Mouse (Mus musculus) lung, postnatal 0 days (tissue): ENCODE measurements around the gene Fndc3b. TPM values are rescaled to one million over a fixed set of nuclear protein-coding genes. Genes with fewer than 3 reads are reported as not detected.

Source experiments
- ATAC-seq: fragments of 200-750 bp; cut with Nextera tagmentation; 2 replicates; pipeline ENCODE4 v1.8.0; 2017; ENCODE audit warnings: moderate library complexity
- DNase-seq: peaks from one replicate; pipeline ENCODE4 v3.0.0-alpha.2; 2016; ENCODE audit warnings: low spot score
- H3K27ac ChIP-seq: fragments of 300-500 bp; sonication (generic); 2 replicates; pipeline ENCODE4 v1.5.1; 2014; ENCODE audit warnings: antibody characterized with exemption, mild to moderate bottlenecking, low read length, mixed read lengths
- H3K27me3 ChIP-seq: fragments of 300-500 bp; sonication (generic); replicated peaks from 2 replicates; pipeline ENCODE4 v1.6.1; 2014; ENCODE audit warnings: low read length, mixed read lengths; ENCODE audit not compliant: insufficient read depth
- H3K36me3 ChIP-seq: fragments of 300-500 bp; sonication (generic); 2 replicates; pipeline ENCODE4 v1.6.1; 2014; ENCODE audit warnings: low read length, mixed read lengths; ENCODE audit not compliant: insufficient read depth
- H3K4me1 ChIP-seq: fragments of 300-500 bp; sonication (generic); 2 replicates; pipeline ENCODE4 v1.6.1; 2014; ENCODE audit warnings: antibody characterized with exemption, low read depth, low read length, mixed read lengths; ENCODE audit not compliant: insufficient read depth
- H3K4me2 ChIP-seq: fragments of 300-500 bp; sonication (generic); replicated peaks from 2 replicates; pipeline ENCODE4 v1.6.1; 2014; ENCODE audit warnings: low read depth, mild to moderate bottlenecking, low read length, moderate library complexity, mixed read lengths
- H3K4me3 ChIP-seq: fragments of 300-500 bp; sonication (generic); 2 replicates; pipeline ENCODE4 v1.5.1; 2014; ENCODE audit warnings: low read depth, low read length
- H3K9ac ChIP-seq: fragments of 300-500 bp; sonication (generic); replicated peaks from 2 replicates; pipeline ENCODE4 v1.6.1; 2014; ENCODE audit warnings: low read depth, mild to moderate bottlenecking
- H3K9me3 ChIP-seq: fragments of 300-500 bp; sonication (generic); 2 replicates; pipeline ENCODE4 v1.6.1; 2016; ENCODE audit warnings: low read length, mixed read lengths
- CTCF ChIP-seq: IDR thresholded peaks from 2 replicates; pipeline ENCODE4 v1.5.1; 2016; ENCODE audit warnings: antibody characterized with exemption, mild to moderate bottlenecking
- EP300 ChIP-seq: IDR thresholded peaks from 2 replicates; pipeline ENCODE4 v1.6.1; 2016; ENCODE audit warnings: antibody characterized with exemption, mild to moderate bottlenecking, control low read depth
- WGBS: fragments of 180-500 bp; shearing (Covaris S2); extraction: QIAGEN DNeasy Blood & Tissue Kit; methylation state at CpG from one replicate; pipeline ENCODE4 v1.1.7; 2014; 5-methylcytosine and 5-hydroxymethylcytosine counted together
- polyA plus RNA-seq: library from polyadenylated mRNA; unstranded; fragments of >200 nt; fragmentation: Nextera tagmentation; extraction: Ambion mirVana; gene quantifications from 2 replicates; pipeline ENCODE4 v1.2.1, GENCODE M21; 2015

The Fndc3b gene
- polyA plus RNA-seq, 1 experiment from 2014 or later: 28.5 TPM

DNA sequence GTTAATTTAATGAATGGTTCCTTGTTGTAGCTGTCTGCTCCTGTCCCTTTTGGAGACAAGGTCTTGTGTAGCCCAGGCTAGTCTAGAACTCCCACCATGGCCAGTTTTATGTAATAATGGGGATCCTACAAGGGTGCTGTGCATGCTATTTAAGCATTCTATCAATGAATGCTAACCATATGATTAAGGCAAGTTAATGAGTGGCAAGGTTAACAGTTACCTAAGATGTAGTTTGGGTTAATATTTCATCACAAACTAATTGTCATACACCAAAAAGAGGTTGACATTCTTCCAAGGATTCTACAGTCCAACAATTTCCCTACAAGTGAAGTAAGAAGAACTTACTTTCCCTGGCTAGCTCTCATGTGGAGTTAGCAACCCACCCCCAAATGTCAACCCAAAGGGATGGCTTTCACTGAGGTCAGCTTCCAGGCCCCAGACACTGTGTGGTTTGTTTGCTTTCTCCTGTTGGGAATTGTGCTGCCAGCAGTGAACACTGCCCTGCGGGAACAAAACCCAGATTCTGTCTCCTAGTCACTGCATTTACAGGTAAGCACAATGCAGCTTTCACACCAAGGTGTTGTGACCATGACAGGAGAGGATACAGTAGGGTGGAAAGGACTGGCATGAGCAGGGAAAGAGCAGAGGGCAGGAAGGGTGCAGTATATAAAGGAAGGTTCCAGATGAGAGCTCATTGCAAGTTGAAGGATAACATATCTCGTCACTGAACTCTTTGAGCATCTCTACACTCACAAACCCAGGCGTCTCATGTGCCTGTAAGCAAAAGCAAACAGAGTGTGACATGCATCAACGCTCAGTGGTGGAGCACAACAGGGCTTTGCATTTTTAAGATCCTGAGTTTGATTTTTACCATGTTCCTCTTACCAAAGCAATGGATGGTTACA is 153.8 kb downstream of the Fndc3b start:
- Histone ChIP-seq H3K27me3 (no peaks in the 10 kb centered on the region), H3K4me3 (no peak overlapping the region), H3K9me3 (no peaks in the 10 kb centered on the region), H3K4me2 (no peak overlapping the region), H3K4me1 (no peaks in the 10 kb centered on the region), H3K9ac (no peak overlapping the region), H3K27ac (no peak overlapping the region), H3K36me3 (peaks cover 4% of the 10 kb centered on the region; the same call in 1 of the 2 replicates)
- TF ChIP-seq EP300 (no peak), CTCF (no peak)
- no peak for ATAC-seq
- DNase-seq: no peak
- WGBS: 70% methylated on average over 4 of the region's 4 CpGs

DNA sequence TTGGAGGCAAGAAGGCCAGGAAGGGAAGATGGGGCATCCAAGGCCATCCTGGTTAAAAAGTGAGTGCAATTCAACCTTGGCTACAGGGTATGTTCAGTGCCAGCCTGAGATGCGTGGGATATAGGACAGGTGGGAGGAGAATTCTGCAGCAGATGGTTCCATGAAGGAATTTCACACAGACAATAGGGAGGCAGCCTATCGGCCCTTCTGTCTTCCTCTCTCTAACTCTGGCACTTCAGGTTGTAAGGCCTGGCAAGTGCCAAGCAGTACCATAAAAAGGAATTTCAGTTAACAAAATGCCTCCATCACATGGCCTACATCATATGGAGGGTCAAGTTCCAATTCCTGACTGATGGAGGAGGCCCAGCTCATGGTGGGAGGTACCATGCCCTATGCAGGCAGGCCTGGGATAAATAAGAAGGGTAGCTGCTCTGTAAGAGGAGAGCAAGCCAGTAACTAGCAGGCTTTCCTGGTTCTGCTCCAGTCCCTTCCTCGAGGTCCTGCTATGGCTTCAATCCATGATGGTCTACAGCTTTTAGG is 155.6 kb downstream of the Fndc3b start:
- no peak overlapping the region for H3K9ac ChIP-seq
- H3K4me3 ChIP-seq: no peak overlapping the region
- no peak for DNase-seq
- 88% methylated on average over 3 of the region's 3 CpGs for WGBS
- no peak overlapping the region for H3K4me2 ChIP-seq
- no peaks in the 10 kb centered on the region for H3K9me3 ChIP-seq
- no peak for ATAC-seq
- peaks cover 4% of the 10 kb centered on the region; the same call in 1 of the 2 replicates for H3K36me3 ChIP-seq
- no peak for TF ChIP-seq EP300
- TF ChIP-seq CTCF: no peak
- H3K27me3 ChIP-seq: no peaks in the 10 kb centered on the region
- no peaks in the 10 kb centered on the region for H3K4me1 ChIP-seq
- H3K27ac ChIP-seq: no peak overlapping the region

DNA sequence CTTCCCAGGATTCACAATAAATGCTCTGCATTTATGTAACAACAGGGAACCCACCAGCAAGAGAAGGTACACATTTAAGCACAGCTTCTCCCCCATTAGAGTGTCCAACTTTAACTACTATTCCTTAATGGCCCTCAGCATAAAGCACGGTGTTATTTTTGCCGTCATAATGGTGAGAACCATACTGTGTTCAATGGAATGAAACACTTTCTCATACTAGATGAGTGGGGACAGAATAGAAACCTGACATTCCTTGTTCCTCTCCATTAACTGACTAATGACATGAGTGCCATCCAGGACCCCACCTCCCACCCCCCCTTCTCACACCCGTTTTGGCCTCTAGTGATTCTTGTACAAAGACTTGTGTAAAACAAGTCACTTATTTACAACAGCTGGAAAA is 156.8 kb downstream of the Fndc3b start:
- no peaks in the 10 kb centered on the region for H3K9me3 ChIP-seq
- no peak overlapping the region for H3K4me2 ChIP-seq
- no peak overlapping the region for H3K4me3 ChIP-seq
- no peak overlapping the region for H3K9ac ChIP-seq
- WGBS: 79% methylated on average over 3 of the region's 3 CpGs
- TF ChIP-seq CTCF (no peak), EP300 (no peak)
- no peaks in the 10 kb centered on the region for H3K27me3 ChIP-seq
- H3K27ac ChIP-seq: no peak overlapping the region
- DNase-seq (no peak), ATAC-seq (no peak)
- H3K36me3 ChIP-seq: peaks cover 4% of the 10 kb centered on the region; the same call in 1 of the 2 replicates
- H3K4me1 ChIP-seq: no peaks in the 10 kb centered on the region

DNA sequence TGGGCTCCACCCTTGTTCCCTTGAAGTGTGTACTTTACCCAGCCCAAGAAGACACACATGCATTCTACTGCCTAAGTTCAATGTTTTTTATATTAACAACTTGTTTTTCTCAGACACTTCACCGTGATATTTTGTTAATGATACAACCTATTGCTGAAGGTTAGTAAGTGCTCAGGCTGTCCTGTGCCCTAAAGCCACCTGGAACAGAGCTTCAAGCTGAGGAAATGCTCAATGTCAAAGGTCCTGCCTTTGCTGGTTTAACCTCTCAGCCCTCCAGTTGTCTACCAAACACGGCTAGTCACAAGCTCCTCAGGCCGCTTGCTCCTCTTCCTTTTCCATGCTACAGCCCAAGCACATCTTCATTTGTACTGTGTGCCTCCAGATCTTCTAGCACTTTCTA is 157.3 kb downstream of the Fndc3b start:
- H3K27me3 ChIP-seq: no peaks in the 10 kb centered on the region

DNA sequence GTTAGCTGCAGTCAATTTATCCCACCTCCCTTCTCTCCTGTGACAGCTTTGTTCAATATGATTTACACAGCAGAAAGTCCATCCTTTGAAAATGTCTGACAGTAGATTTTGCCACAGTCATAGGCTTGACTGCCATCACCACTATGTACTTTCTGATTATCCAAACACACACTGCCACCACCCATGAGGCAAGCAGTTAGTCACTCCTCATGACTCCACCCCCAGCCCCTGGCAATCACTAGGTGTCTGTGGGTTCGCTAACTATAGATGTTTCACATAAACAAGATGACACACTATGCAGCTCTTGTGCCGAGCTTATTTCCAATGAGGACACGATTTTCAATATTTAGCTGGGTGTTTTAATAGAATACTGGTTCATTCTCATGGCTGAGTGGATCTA is 160.1 kb downstream of the Fndc3b start:
- DNase-seq (no peak), ATAC-seq (peak; percentile 40; the same call in 1 of the 2 replicates)
- Histone ChIP-seq H3K9ac (no peak overlapping the region), H3K27ac (no peak overlapping the region), H3K9me3 (no peaks in the 10 kb centered on the region), H3K4me2 (no peak overlapping the region), H3K36me3 (peaks cover 4% of the 10 kb centered on the region; the same call in 1 of the 2 replicates), H3K4me3 (no peak overlapping the region), H3K4me1 (no peaks in the 10 kb centered on the region), H3K27me3 (no peaks in the 10 kb centered on the region)
- TF ChIP-seq CTCF: no peak
- TF ChIP-seq EP300: no peak
- WGBS: 94% methylated on average over 3 of the region's 3 CpGs

More for the DNA sequence above, 157.3 kb downstream of the Fndc3b start:
- Histone ChIP-seq H3K9me3 (no peaks in the 10 kb centered on the region), H3K4me1 (no peaks in the 10 kb centered on the region), H3K4me3 (no peak overlapping the region), H3K27ac (no peak overlapping the region), H3K36me3 (peaks cover 4% of the 10 kb centered on the region; the same call in 1 of the 2 replicates), H3K9ac (no peak overlapping the region), H3K4me2 (no peak overlapping the region)
- no peak for TF ChIP-seq CTCF
- TF ChIP-seq EP300: no peak
- no peak for DNase-seq
- ATAC-seq: no peak
- 79% methylated on average over 3 of the region's 3 CpGs for WGBS

DNA sequence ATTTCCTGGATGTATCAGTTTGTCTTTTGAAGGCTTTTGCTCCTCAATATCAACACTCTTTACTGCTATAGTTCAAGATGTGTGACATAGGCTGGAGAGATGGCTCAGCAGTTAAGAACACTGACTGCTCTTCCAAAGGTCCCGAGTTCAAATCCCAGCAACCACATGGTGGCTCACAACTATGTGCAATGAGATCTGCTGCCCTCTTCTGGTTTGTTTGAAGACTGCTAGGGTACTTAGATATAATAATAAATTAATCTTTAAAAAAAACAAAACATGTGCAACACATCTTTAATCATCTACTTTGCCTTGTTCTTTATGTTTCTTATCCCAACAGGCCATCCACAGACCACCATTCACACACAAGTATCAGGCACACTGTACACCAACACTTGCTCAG is 160.7 kb downstream of the Fndc3b start:
- DNase-seq: no peak
- Histone ChIP-seq H3K9ac (no peak overlapping the region), H3K9me3 (no peaks in the 10 kb centered on the region), H3K4me1 (no peaks in the 10 kb centered on the region), H3K4me2 (no peak overlapping the region), H3K4me3 (no peak overlapping the region), H3K27ac (no peak overlapping the region), H3K27me3 (no peaks in the 10 kb centered on the region), H3K36me3 (peaks cover 2% of the 10 kb centered on the region; the same call in 1 of the 2 replicates)
- 97% methylated on average over 1 of the region's 1 CpGs for WGBS
- TF ChIP-seq EP300 (no peak), CTCF (peak; percentile 39)
- no peak for ATAC-seq
